Mouse (Mus musculus): ENCODE measurements at regions not wholly inside any gene's neighbourhood (a gene's known extent, or its start where the extent isn't known, plus 50 kb on each side); places are given as distances from the start of the nearest gene placed in this dataset.

GRCm38 (mm10) chr6:41151542-41151941 is 116.2 kb upstream of the 2210010C04Rik start:
- no peak for TF ChIP-seq GATA4 (IDR thresholded peaks at IDR 0.05; ENCODE audit: insufficient replicate concordance, low read length)

GRCm38 (mm10) chr6:41140916-41141315 is 105.6 kb upstream of the 2210010C04Rik start:
- TF ChIP-seq GATA4 (IDR thresholded peaks at IDR 0.05; ENCODE audit: insufficient replicate concordance, low read length): no peak

- no peak for TF ChIP-seq GATA4 (IDR thresholded peaks at IDR 0.05; ENCODE audit: insufficient replicate concordance, low read length)
Measured at GRCm38 (mm10) chr6:41136717-41137400, 101.5 kb upstream of the 2210010C04Rik start.

- peak; percentile 76 for TF ChIP-seq GATA4 (IDR thresholded peaks at IDR 0.05; ENCODE audit: insufficient replicate concordance, low read length)
Measured at GRCm38 (mm10) chr6:41135160-41135559, 99.9 kb upstream of the 2210010C04Rik start.

- TF ChIP-seq GATA4 (IDR thresholded peaks at IDR 0.05; ENCODE audit: insufficient replicate concordance, low read length): no peak
Measured at GRCm38 (mm10) chr6:41129906-41130305, 94.6 kb upstream of the 2210010C04Rik start.

GRCm38 (mm10) chr6:41127816-41128215 is 92.5 kb upstream of the 2210010C04Rik start:
- TF ChIP-seq GATA4 (IDR thresholded peaks at IDR 0.05; ENCODE audit: insufficient replicate concordance, low read length): no peak

GRCm38 (mm10) chr6:41126855-41127254 is 91.5 kb upstream of the 2210010C04Rik start:
- TF ChIP-seq GATA4 (IDR thresholded peaks at IDR 0.05; ENCODE audit: insufficient replicate concordance, low read length): no peak

- no peak for TF ChIP-seq GATA4 (IDR thresholded peaks at IDR 0.05; ENCODE audit: insufficient replicate concordance, low read length)
Measured at GRCm38 (mm10) chr6:41121641-41122040, 86.3 kb upstream of the 2210010C04Rik start.

- TF ChIP-seq GATA4 (IDR thresholded peaks at IDR 0.05; ENCODE audit: insufficient replicate concordance, low read length): no peak
Measured at GRCm38 (mm10) chr6:41119176-41119575, 83.9 kb upstream of the 2210010C04Rik start.

GRCm38 (mm10) chr6:41118201-41118976 is 83.1 kb upstream of the 2210010C04Rik start:
- TF ChIP-seq GATA4 (IDR thresholded peaks at IDR 0.05; ENCODE audit: insufficient replicate concordance, low read length): peak; percentile 8; the same call in 1 of the 2 replicates

GRCm38 (mm10) chr6:41113943-41114342 is 78.6 kb upstream of the 2210010C04Rik start:
- no peak for TF ChIP-seq GATA4 (IDR thresholded peaks at IDR 0.05; ENCODE audit: insufficient replicate concordance, low read length)

- TF ChIP-seq GATA4 (IDR thresholded peaks at IDR 0.05; ENCODE audit: insufficient replicate concordance, low read length): no peak
Measured at GRCm38 (mm10) chr6:41112861-41113610, 77.7 kb upstream of the 2210010C04Rik start.

- no peak for TF ChIP-seq GATA4 (IDR thresholded peaks at IDR 0.05; ENCODE audit: insufficient replicate concordance, low read length)
Measured at GRCm38 (mm10) chr6:41111829-41112228, 76.5 kb upstream of the 2210010C04Rik start.

GRCm38 (mm10) chr6:41108897-41109296 is 73.6 kb upstream of the 2210010C04Rik start:
- no peak for TF ChIP-seq GATA4 (IDR thresholded peaks at IDR 0.05; ENCODE audit: insufficient replicate concordance, low read length)

GRCm38 (mm10) chr6:41103689-41104400 is 68.5 kb upstream of the 2210010C04Rik start:
- no peak for TF ChIP-seq GATA4 (IDR thresholded peaks at IDR 0.05; ENCODE audit: insufficient replicate concordance, low read length)
